Mouse (Mus musculus): ENCODE data around the gene Eps8l1. TPM values are rescaled to one million over a fixed set of nuclear protein-coding genes. Genes with fewer than 3 reads are reported as not detected.
"Not testable (repeated sequence)": the region's sequence is repeated elsewhere in the genome, so short reads cannot be mapped to it uniquely, and the experiment has no call there.

Eps8l1 gene
- total RNA-seq, 2 experiments from 2014 or later: 3.1 to 3.4 TPM

GRCm38 (mm10) chr7:4504646-4505435 is 44.4 kb downstream of the Eps8l1 start:
- intact Hi-C loops (cut with DNase I): no loop called here
- no peak for DNase-seq (ENCODE audit: low spot score in 2 of 2)

GRCm38 (mm10) chr7:4507220-4507619 is 46.7 kb downstream of the Eps8l1 start:
- intact Hi-C loops (cut with DNase I): no loop called here
- no peak for DNase-seq (ENCODE audit: low spot score in 2 of 2)

- intact Hi-C loops (cut with DNase I): no loop called here
- peak; percentile 38 to 42 for DNase-seq (ENCODE audit: low spot score in 2 of 2)
Observed at GRCm38 (mm10) chr7:4508062-4508738, 47.7 kb downstream of the Eps8l1 start.

GRCm38 (mm10) chr7:4508739-4509116 is 48.3 kb downstream of the Eps8l1 start:
- intact Hi-C loops (cut with DNase I): no loop called here

GRCm38 (mm10) chr7:4509863-4510608 is 49.6 kb downstream of the Eps8l1 start:
- peak in 1 of 2 experiments; percentile 33 for DNase-seq (ENCODE audit: low spot score in 2 of 2)
- intact Hi-C loops (cut with DNase I): no loop called here

More at GRCm38 (mm10) chr7:4508739-4509116, 48.3 kb downstream of the Eps8l1 start:
- DNase-seq (ENCODE audit: low spot score in 2 of 2): no peak

- intact Hi-C loops (cut with DNase I): no loop called here
- no peak for DNase-seq (ENCODE audit: low spot score in 2 of 2)
Observed at GRCm38 (mm10) chr7:4511489-4512224, 51.2 kb downstream of the Eps8l1 start.

GRCm38 (mm10) chr7:4513236-4513635 is 52.8 kb downstream of the Eps8l1 start:
- intact Hi-C loops (cut with DNase I): no loop called here
- no peak for DNase-seq (ENCODE audit: low spot score in 2 of 2)

GRCm38 (mm10) chr7:4513829-4514712 is 53.6 kb downstream of the Eps8l1 start:
- no peak for DNase-seq (ENCODE audit: low spot score in 2 of 2)
- intact Hi-C loops (cut with DNase I): no loop called here

GRCm38 (mm10) chr7:4515853-4516252 is 55.4 kb downstream of the Eps8l1 start:
- intact Hi-C loops (cut with DNase I): no loop called here
- no peak for DNase-seq (ENCODE audit: low spot score in 2 of 2)

GRCm38 (mm10) chr7:4516332-4517050 is 56.0 kb downstream of the Eps8l1 start, which contains the start of gene Tnnt1:
TSS of gene Tnnt1 (minus strand) at chr7:4516382.
- DNase-seq (ENCODE audit: low spot score in 2 of 2): no peak
- intact Hi-C loops (cut with DNase I): no loop called here

- no peak for DNase-seq (ENCODE audit: low spot score in 2 of 2)
- intact Hi-C loops (cut with DNase I): no loop called here
Observed at GRCm38 (mm10) chr7:4518487-4518886, 58.0 kb downstream of the Eps8l1 start.

GRCm38 (mm10) chr7:4521231-4522003 is 60.9 kb downstream of the Eps8l1 start:
- intact Hi-C loops (cut with DNase I): loop anchor here (10.0 kb wide), 1 partner anchor 87 kb away; no protein-coding TSS in a partner anchor
- DNase-seq (ENCODE audit: low spot score in 2 of 2): no peak

GRCm38 (mm10) chr7:4522292-4522691 is 61.8 kb downstream of the Eps8l1 start:
- no peak for DNase-seq (ENCODE audit: low spot score in 2 of 2)
- intact Hi-C loops (cut with DNase I): loop anchor here (10.0 kb wide), 1 partner anchor 87 kb away; no protein-coding TSS in a partner anchor

- no peak for DNase-seq (ENCODE audit: low spot score in 2 of 2)
- intact Hi-C loops (cut with DNase I): loop anchor here (10.0 kb wide), 1 partner anchor 89 kb away; no protein-coding TSS in a partner anchor
Observed at GRCm38 (mm10) chr7:4523205-4524130, 63.0 kb downstream of the Eps8l1 start.

GRCm38 (mm10) chr7:4524212-4524922 is 63.9 kb downstream of the Eps8l1 start, which contains the start of gene Tnni3:
TSS of gene Tnni3 (minus strand) at chr7:4524229.
- DNase-seq (ENCODE audit: low spot score in 2 of 2): not testable (repeated sequence)
- intact Hi-C loops (cut with DNase I): loop anchor here (10.0 kb wide), 1 partner anchor 90 kb away; no protein-coding TSS in a partner anchor
